Mouse (Mus musculus) hindbrain, embryonic 16.5 days (tissue): ENCODE results near the gene Dmkn. TPM values are rescaled to one million over a fixed set of nuclear protein-coding genes. Genes with fewer than 3 reads are reported as not detected.

Source experiments
- ATAC-seq: fragments of 200-750 bp; cut with Nextera tagmentation; 2 replicates; pipeline ENCODE4 v1.8.0; 2017; ENCODE audit warnings: moderate TSS enrichment, moderate library complexity
- H3K27ac ChIP-seq: fragments of 300-500 bp; sonication (generic); 2 replicates; pipeline ENCODE4 v1.5.1; 2014; ENCODE audit warnings: low read depth, mild to moderate bottlenecking, control low read depth, low read length, moderate library complexity
- H3K27me3 ChIP-seq: fragments of 300-500 bp; sonication (generic); replicated peaks from 2 replicates; pipeline ENCODE4 v1.6.1; 2014; ENCODE audit warnings: low read length; ENCODE audit not compliant: control insufficient read depth, insufficient read depth
- H3K36me3 ChIP-seq: fragments of 300-500 bp; sonication (generic); 2 replicates; pipeline ENCODE4 v1.6.1; 2014; ENCODE audit warnings: mild to moderate bottlenecking, low read length, moderate library complexity, mixed read lengths; ENCODE audit not compliant: control insufficient read depth, insufficient read depth
- H3K4me1 ChIP-seq: fragments of 300-500 bp; sonication (generic); 2 replicates; pipeline ENCODE4 v1.6.1; 2014; ENCODE audit warnings: low read depth, low read length; ENCODE audit not compliant: control insufficient read depth, insufficient read depth
- H3K4me2 ChIP-seq: fragments of 300-500 bp; sonication (generic); 2 replicates; pipeline ENCODE4 v1.6.1; 2014; ENCODE audit warnings: mild to moderate bottlenecking, low read length, control low read depth, moderate library complexity
- H3K4me3 ChIP-seq: fragments of 300-500 bp; sonication (generic); 2 replicates; pipeline ENCODE4 v1.5.1; 2014; ENCODE audit warnings: mild to moderate bottlenecking, low read length, control low read depth, moderate library complexity
- H3K9ac ChIP-seq: fragments of 300-500 bp; sonication (generic); 2 replicates; pipeline ENCODE4 v1.6.1; 2014; ENCODE audit warnings: low read depth, mild to moderate bottlenecking, control low read depth, low read length, moderate library complexity
- H3K9me3 ChIP-seq: fragments of 300-500 bp; sonication (generic); 2 replicates; pipeline ENCODE4 v1.6.1; 2014; ENCODE audit warnings: mild to moderate bottlenecking, low read length, moderate library complexity; ENCODE audit not compliant: control insufficient read depth
- WGBS: fragments of 180-500 bp; shearing (Covaris S2); extraction: QIAGEN DNeasy Blood & Tissue Kit; methylation state at CpG from one replicate; pipeline ENCODE4 v1.1.7; 2014; 5-methylcytosine and 5-hydroxymethylcytosine counted together
- polyA plus RNA-seq: library from polyadenylated mRNA; unstranded; fragments of >200 nt; fragmentation: Nextera tagmentation; extraction: Ambion mirVana; gene quantifications from 2 replicates; pipeline ENCODE4 v1.2.1, GENCODE M21; 2015

Gene Dmkn
- polyA plus RNA-seq: 1.8 and 2.2 TPM in 2 replicates

GRCm38 (mm10) chr7:30763456-30763855, at the start of gene Dmkn:
Gene Dmkn (plus strand): TSS chr7:30763756.
- Histone ChIP-seq H3K4me3 (no peak within 1 kb of the TSS), H3K36me3 (no peaks in the 10 kb centered on the region), H3K4me1 (no peaks in the 10 kb centered on the region), H3K9ac (no peak within 1 kb of the TSS), H3K4me2 (no peak within 1 kb of the TSS), H3K9me3 (no peaks in the 10 kb centered on the region), H3K27me3 (no peaks in the 10 kb centered on the region; the same call in 1 of the 2 replicates), H3K27ac (no peak within 1 kb of the TSS)
- 44% methylated on average over 5 of the region's 5 CpGs for WGBS
- ATAC-seq: no peak

DNA sequence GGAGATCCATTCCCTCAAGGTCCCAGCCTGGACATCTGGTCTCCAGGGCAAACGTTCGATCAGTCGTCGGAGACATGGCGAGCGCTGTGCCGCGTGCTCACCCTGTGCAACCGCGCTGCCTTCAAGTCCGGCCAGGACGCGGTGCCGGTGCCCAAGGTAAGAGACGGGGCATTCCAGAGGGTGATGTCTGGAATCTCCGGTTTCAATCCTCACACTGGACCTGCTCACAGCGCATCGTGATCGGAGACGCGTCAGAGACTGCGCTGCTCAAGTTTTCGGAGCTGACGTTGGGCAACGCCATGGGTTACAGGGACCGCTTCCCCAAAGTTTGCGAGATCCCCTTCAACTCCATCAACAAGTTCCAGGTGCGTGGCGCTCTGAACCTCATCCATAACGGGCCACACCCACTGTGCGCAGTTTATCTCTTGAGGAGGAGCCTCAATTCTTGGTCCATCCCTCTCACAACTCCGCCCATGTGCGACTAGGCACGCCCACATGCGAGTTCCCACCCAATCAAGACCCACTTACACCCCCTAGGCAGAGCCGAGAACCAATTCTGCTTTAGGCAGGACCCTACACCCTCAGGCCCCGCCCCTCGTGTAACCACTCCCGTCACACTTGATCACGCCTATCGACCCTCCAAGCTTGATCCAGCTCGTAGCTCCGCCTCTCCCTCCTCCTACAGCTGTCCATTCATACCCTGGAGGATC, 46.4 kb upstream of the Dmkn start:
- Histone ChIP-seq H3K27ac (no peak overlapping the region), H3K9ac (peak overlapping the region; percentile 65), H3K4me2 (peak overlapping the region; percentile 81), H3K27me3 (peaks cover 20% of the 10 kb centered on the region), H3K36me3 (no peaks in the 10 kb centered on the region), H3K4me3 (peak overlapping the region; percentile 46), H3K9me3 (no peaks in the 10 kb centered on the region), H3K4me1 (peaks cover 10% of the 10 kb centered on the region)
- WGBS: 4% methylated on average over 43 of the region's 43 CpGs
- ATAC-seq: peak; percentile 97

- H3K4me3 ChIP-seq: peak overlapping the region; percentile 46
- no peak overlapping the region for H3K27ac ChIP-seq
- peak overlapping the region; percentile 81 for H3K4me2 ChIP-seq
- peaks cover 10% of the 10 kb centered on the region for H3K4me1 ChIP-seq
- H3K27me3 ChIP-seq: peaks cover 20% of the 10 kb centered on the region
- no peak for ATAC-seq
- H3K36me3 ChIP-seq: no peaks in the 10 kb centered on the region
- 8% methylated on average over 14 of the region's 14 CpGs for WGBS
- no peaks in the 10 kb centered on the region for H3K9me3 ChIP-seq
- peak overlapping the region; percentile 65 for H3K9ac ChIP-seq
Observed at GRCm38 (mm10) chr7:30717716-30718046, 45.9 kb upstream of the Dmkn start.

- Histone ChIP-seq H3K36me3 (no peaks in the 10 kb centered on the region), H3K4me2 (no peak overlapping the region), H3K27ac (no peak overlapping the region), H3K9me3 (no peaks in the 10 kb centered on the region), H3K4me3 (no peak overlapping the region), H3K4me1 (peaks cover 10% of the 10 kb centered on the region), H3K27me3 (peaks cover 20% of the 10 kb centered on the region), H3K9ac (no peak overlapping the region)
- WGBS: 91% methylated on average over 5 of the region's 5 CpGs
- ATAC-seq: no peak
Observed at GRCm38 (mm10) chr7:30719669-30720068, 43.9 kb upstream of the Dmkn start.

DNA sequence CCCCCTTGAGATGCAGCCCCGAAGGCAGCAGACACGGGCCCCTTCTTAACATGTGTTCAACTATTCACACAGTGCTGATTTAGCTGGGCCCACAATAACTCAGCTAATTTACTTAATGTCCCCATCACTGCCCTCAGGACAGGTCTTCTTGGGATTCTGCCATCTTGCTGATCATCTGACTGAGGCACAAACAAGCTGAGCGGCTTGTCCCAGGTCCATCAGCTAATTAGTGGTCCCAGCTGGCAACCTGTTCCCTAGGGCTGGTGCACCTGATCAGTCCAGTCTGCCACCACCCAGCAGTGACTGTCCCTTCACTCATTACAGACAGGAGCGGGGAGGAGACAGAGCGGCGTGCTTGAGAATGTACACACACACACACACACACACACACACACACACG, 42.3 kb upstream of the Dmkn start:
- ATAC-seq: no peak
- H3K4me1 ChIP-seq: peaks cover 10% of the 10 kb centered on the region
- H3K4me2 ChIP-seq: no peak overlapping the region
- no peaks in the 10 kb centered on the region for H3K36me3 ChIP-seq
- no peak overlapping the region for H3K4me3 ChIP-seq
- no peak overlapping the region for H3K9ac ChIP-seq
- no peaks in the 10 kb centered on the region for H3K9me3 ChIP-seq
- no peak overlapping the region for H3K27ac ChIP-seq
- 53% methylated on average over 7 of the region's 7 CpGs for WGBS
- H3K27me3 ChIP-seq: peaks cover 9% of the 10 kb centered on the region

GRCm38 (mm10) chr7:30723274-30723953, 40.1 kb upstream of the Dmkn start:
- H3K4me1 ChIP-seq: peaks cover 4% of the 10 kb centered on the region
- peaks cover 11% of the 10 kb centered on the region for H3K36me3 ChIP-seq
- no peak overlapping the region for H3K4me2 ChIP-seq
- no peaks in the 10 kb centered on the region for H3K27me3 ChIP-seq
- no peak overlapping the region for H3K27ac ChIP-seq
- no peak for ATAC-seq
- WGBS: 77% methylated on average over 6 of the region's 6 CpGs
- no peak overlapping the region for H3K9ac ChIP-seq
- H3K9me3 ChIP-seq: no peaks in the 10 kb centered on the region
- H3K4me3 ChIP-seq: no peak overlapping the region

- no peaks in the 10 kb centered on the region for H3K9me3 ChIP-seq
- H3K4me2 ChIP-seq: peak overlapping the region; percentile 88
- peak overlapping the region; percentile 97 for H3K9ac ChIP-seq
- peaks cover 19% of the 10 kb centered on the region for H3K36me3 ChIP-seq
- H3K4me1 ChIP-seq: peaks cover 22% of the 10 kb centered on the region
- no peak overlapping the region for H3K27ac ChIP-seq
- H3K27me3 ChIP-seq: no peaks in the 10 kb centered on the region
- 88% methylated on average over 6 of the region's 6 CpGs for WGBS
- ATAC-seq: no peak
- peak overlapping the region; percentile 89; the same call in 1 of the 2 replicates for H3K4me3 ChIP-seq
Observed at GRCm38 (mm10) chr7:30728214-30728613, 35.3 kb upstream of the Dmkn start.

GRCm38 (mm10) chr7:30728739-30729395, 34.7 kb upstream of the Dmkn start:
- ATAC-seq: peak; percentile 61
- no peaks in the 10 kb centered on the region for H3K27me3 ChIP-seq
- H3K9me3 ChIP-seq: no peaks in the 10 kb centered on the region
- H3K4me3 ChIP-seq: peak overlapping the region; percentile 89
- peak overlapping the region; percentile 89 for H3K27ac ChIP-seq
- peaks cover 22% of the 10 kb centered on the region for H3K36me3 ChIP-seq
- WGBS: 8% methylated on average over 26 of the region's 26 CpGs
- H3K4me1 ChIP-seq: peaks cover 22% of the 10 kb centered on the region
- H3K9ac ChIP-seq: peak overlapping the region; percentile 97
- peak overlapping the region; percentile 88 for H3K4me2 ChIP-seq
